23 mouse cellular contexts compared by ENCODE assay signal in genomic region chr8:128183081-128183480, GRCm38 (mm10).
DNase-seq lines count a peak whose midpoint lies in the region; ATAC-seq lines count a peak whose summit lies in the region.
"Had no signal": no experiment of that assay in that cellular context is flagged by ENCODE, and none has a peak within 500 bp of the region (broad histone marks: within the 10 kb centered on the region; RNA-seq: fewer than 3 reads in every experiment).

No protein-coding gene starts in this region.

- H3K27me3 ChIP-seq in kidney, embryonic 15.5 days = peaks cover 4% of the 10 kb centered on the region; the same call in 1 of the 2 replicates
- H3K27me3 ChIP-seq in limb, embryonic 10.5 days (ENCODE audit: low read depth, poor library complexity, severe bottlenecking) = peaks cover 12% of the 10 kb centered on the region; the same call in 1 of the 2 replicates
- H3K27me3 ChIP-seq: CH12.LX; forebrain, embryonic 13.5 days; midbrain, embryonic 13.5 days; Patski had no signal

- WGBS in kidney, embryonic 15.5 days = 18% methylated on average over 4 of the region's 4 CpGs
- 9% methylated on average over 4 of the region's 4 CpGs for WGBS in limb, embryonic 10.5 days

- no peak overlapping the region for H3K4me3 ChIP-seq in kidney, embryonic 15.5 days (replicated peaks)
- H3K4me3 ChIP-seq in limb, embryonic 10.5 days = no peak overlapping the region
- H3K4me3 ChIP-seq: forebrain, embryonic 13.5 days; heart, embryonic 10.5 days; left cerebral cortex, adult 2 months; midbrain, embryonic 13.5 days had no signal

- no peak overlapping the region for H3K9ac ChIP-seq in kidney, embryonic 15.5 days
- H3K9ac ChIP-seq: forebrain, embryonic 13.5 days; midbrain, embryonic 13.5 days had no signal

- no peak for DNase-seq in kidney, adult 11 months
- DNase-seq in embryo, embryonic 10.5 days (ENCODE audit: low spot score) = peak; percentile 69
- DNase-seq in embryo, embryonic 9.5 days (ENCODE audit: extremely low spot score) = peak; percentile 44
- peak; percentile 49 for DNase-seq in limb, embryonic 10.5 days (ENCODE audit: low spot score)
- no peak for DNase-seq in retina, postnatal 1 day
- no peak for DNase-seq in thymus, postnatal 4 days
- DNase-seq: adrenal gland, postnatal 36 days; B cell, adult 2 months; cerebellum, adult 9-10 months; layer of hippocampus, adult 9-11 months; left cerebral cortex, postnatal 4 days; lung, adult 18-20 months; right cerebral cortex, adult 18-20 months; right cerebral cortex, postnatal 4 days; thymus, postnatal 25 days had no signal

- no peaks in the 10 kb centered on the region for H3K9me3 ChIP-seq in kidney, embryonic 15.5 days (replicated peaks)
- H3K9me3 ChIP-seq in limb, embryonic 10.5 days (replicated peaks) = no peaks in the 10 kb centered on the region
- H3K9me3 ChIP-seq: forebrain, embryonic 13.5 days; heart, embryonic 10.5 days; midbrain, embryonic 13.5 days had no signal

- peak; percentile 89 for ATAC-seq in kidney, embryonic 15.5 days (replicated peaks; ENCODE audit: low FRiP score)
- ATAC-seq: forebrain, embryonic 13.5 days; midbrain, embryonic 13.5 days; Patski had no signal

- H3K4me1 ChIP-seq in kidney, embryonic 15.5 days = peaks cover 20% of the 10 kb centered on the region
- peaks cover 33% of the 10 kb centered on the region for H3K4me1 ChIP-seq in limb, embryonic 10.5 days
- H3K4me1 ChIP-seq: forebrain, embryonic 13.5 days had no signal

- peak overlapping the region; percentile 22; the same call in 1 of the 2 replicates for H3K27ac ChIP-seq in kidney, embryonic 15.5 days
- H3K27ac ChIP-seq in limb, embryonic 10.5 days = peak overlapping the region; percentile 36; the same call in 1 of the 2 replicates
- H3K27ac ChIP-seq: forebrain, embryonic 13.5 days; heart, embryonic 10.5 days; left cerebral cortex, adult 2 months; midbrain, embryonic 13.5 days had no signal

- H3K36me3 ChIP-seq in kidney, embryonic 15.5 days = no peaks in the 10 kb centered on the region
- H3K36me3 ChIP-seq in limb, embryonic 10.5 days = no peaks in the 10 kb centered on the region
- H3K36me3 ChIP-seq: G1E; heart, embryonic 10.5 days; midbrain, embryonic 13.5 days had no signal

- no peak overlapping the region for H3K4me2 ChIP-seq in kidney, embryonic 15.5 days
- H3K4me2 ChIP-seq: forebrain, embryonic 13.5 days; midbrain, embryonic 13.5 days had no signal

Comparison
In these comparisons a context has a peak if more than half of its experiments do, and no peak if none do; other contexts are left out.
1. DNase-seq: peak in embryo, embryonic 10.5 days (single experiment), embryo, embryonic 9.5 days (single experiment) and limb, embryonic 10.5 days (single experiment); none in kidney, adult 11 months (single experiment), retina, postnatal 1 day (single experiment) and thymus, postnatal 4 days (single experiment).